Mouse (Mus musculus): Measurements from ENCODE around the gene Tmx1.

DNA sequence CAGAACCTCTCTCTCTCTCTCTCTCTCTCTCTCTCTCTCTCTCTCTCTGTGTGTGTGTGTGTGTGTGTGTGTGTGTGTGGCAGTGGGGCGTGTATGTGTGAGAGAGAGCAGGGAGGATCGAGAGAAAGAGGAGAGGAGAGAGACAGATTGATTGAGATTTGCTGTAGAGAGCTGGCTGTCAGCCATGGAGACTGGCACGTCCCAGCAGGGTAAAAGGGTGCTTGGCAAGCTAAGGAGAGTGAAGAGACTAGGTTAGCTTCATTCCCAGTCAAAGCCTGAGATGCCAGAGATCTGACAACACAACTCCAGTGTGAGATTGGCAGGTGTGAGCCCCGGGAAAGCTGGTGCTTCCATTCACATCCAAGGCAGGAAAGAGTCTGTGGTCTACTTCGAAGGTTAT is 21.5 kb upstream of the Tmx1 start:
- TF ChIP-seq GATA1 (IDR thresholded peaks at IDR 0.05; ENCODE audit: borderline replicate concordance, low read length) = no peak
- TF ChIP-seq FLI1 (IDR thresholded peaks at IDR 0.05; ENCODE audit: low read length) = no peak

Data from megakaryocyte, embryonic 14.5 days (primary cell).